Mouse (Mus musculus) gonadal fat pad, adult 2 months (tissue): ENCODE results near the gene 4930404N11Rik. TPM values are rescaled to one million over a fixed set of nuclear protein-coding genes. Genes with fewer than 3 reads are reported as not detected.

Experiments used
- DNase-seq: peaks from one replicate; pipeline ENCODE4 v3.0.0-alpha.2; 2012; ENCODE audit warnings: low read depth
- polyA plus RNA-seq: library from polyadenylated mRNA; depleted of rRNA; stranded (reverse); fragments of >200 nt; gene quantifications from 2 replicates; pipeline ENCODE4 v1.2.3, GENCODE M21; 2012

4930404N11Rik gene
- polyA plus RNA-seq, 1 experiment: 1.7 TPM

- no peak for DNase-seq
Measured at GRCm38 (mm10) chr10:81379809-81380378, 14.3 kb upstream of the 4930404N11Rik start.

GRCm38 (mm10) chr10:81379183-81379553, 13.6 kb upstream of the 4930404N11Rik start:
- no peak for DNase-seq

- peak; percentile 91 for DNase-seq
Measured at GRCm38 (mm10) chr10:81378553-81379182, 13.1 kb upstream of the 4930404N11Rik start.

- no peak for DNase-seq
Measured at GRCm38 (mm10) chr10:81377793-81378552, 12.4 kb upstream of the 4930404N11Rik start, which contains the start of gene Fzr1. TSS of gene Fzr1 (minus strand) at chr10:81378516.

- no peak for DNase-seq
Measured at GRCm38 (mm10) chr10:81377362-81377664, 11.7 kb upstream of the 4930404N11Rik start.

GRCm38 (mm10) chr10:81376561-81377361, 11.1 kb upstream of the 4930404N11Rik start:
- no peak for DNase-seq

- DNase-seq: no peak
Measured at GRCm38 (mm10) chr10:81375322-81375721, 9.7 kb upstream of the 4930404N11Rik start.

GRCm38 (mm10) chr10:81367207-81367495, 1.5 kb upstream of the 4930404N11Rik start:
- no peak for DNase-seq

- DNase-seq: no peak
Measured at GRCm38 (mm10) chr10:81366477-81367206, 1.0 kb upstream of the 4930404N11Rik start.

- no peak for DNase-seq
Measured at GRCm38 (mm10) chr10:81365073-81365472, 543 bp downstream of the 4930404N11Rik start.

- no peak for DNase-seq
Measured at GRCm38 (mm10) chr10:81364666-81365065, 950 bp downstream of the 4930404N11Rik start.

GRCm38 (mm10) chr10:81363436-81364346, 1.9 kb downstream of the 4930404N11Rik start:
- no peak for DNase-seq

- no peak for DNase-seq
Measured at GRCm38 (mm10) chr10:81362336-81362949, 3.2 kb downstream of the 4930404N11Rik start.

- DNase-seq: no peak
Measured at GRCm38 (mm10) chr10:81360721-81361120, 4.9 kb downstream of the 4930404N11Rik start.

GRCm38 (mm10) chr10:81358841-81359240, 6.8 kb downstream of the 4930404N11Rik start:
- DNase-seq: no peak

GRCm38 (mm10) chr10:81358209-81358608, 7.4 kb downstream of the 4930404N11Rik start:
- DNase-seq: no peak

- no peak for DNase-seq
Measured at GRCm38 (mm10) chr10:81356991-81357844, 8.4 kb downstream of the 4930404N11Rik start, which contains the start of gene Mfsd12. TSS of gene Mfsd12 (plus strand) at chr10:81357491.

GRCm38 (mm10) chr10:81356352-81356990, 9.1 kb downstream of the 4930404N11Rik start:
- DNase-seq: no peak

GRCm38 (mm10) chr10:81355533-81355932, 10.1 kb downstream of the 4930404N11Rik start:
- no peak for DNase-seq
